Mouse (Mus musculus): ENCODE measurements at regions not wholly inside any gene's neighbourhood (a gene's known extent, or its start where the extent isn't known, plus 50 kb on each side); places are given as distances from the start of the nearest gene placed in this dataset.
"Not testable (repeated sequence)": the region's sequence is repeated elsewhere in the genome, so short reads cannot be mapped to it uniquely, and the experiment has no call there.

DNA sequence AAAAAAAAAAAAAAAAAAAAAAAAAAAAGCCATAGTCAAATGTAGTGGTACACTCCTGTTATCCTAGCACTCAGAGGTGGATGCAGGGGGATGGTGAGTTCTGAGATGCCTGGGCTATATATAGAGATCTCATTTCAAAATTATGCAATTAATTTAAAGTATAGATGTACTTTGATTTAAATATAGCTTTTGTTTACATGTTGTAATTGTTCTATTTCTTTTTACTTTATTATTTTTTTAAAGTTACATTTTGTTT is 78.8 kb upstream of the Med13l start:
- Histone ChIP-seq H3K36me3 (ENCODE audit: control insufficient read depth, insufficient read depth, low read length) (no peaks in the 10 kb centered on the region), H3K27me3 (ENCODE audit: control insufficient read depth, insufficient read depth, low read length) (no peaks in the 10 kb centered on the region), H3K4me2 (ENCODE audit: low read depth, low read length) (no peak overlapping the region), H3K27ac (ENCODE audit: low read depth, low read length) (no peak overlapping the region), H3K9me3 (ENCODE audit: control insufficient read depth, low read length) (no peaks in the 10 kb centered on the region), H3K9ac (replicated peaks; ENCODE audit: low read depth, low read length) (no peak overlapping the region), H3K4me3 (ENCODE audit: low read depth, low read length) (no peak overlapping the region), H3K4me1 (ENCODE audit: control insufficient read depth, insufficient read depth, low read length) (no peaks in the 10 kb centered on the region)
- ATAC-seq (ENCODE audit: low read depth) = no peak

DNA sequence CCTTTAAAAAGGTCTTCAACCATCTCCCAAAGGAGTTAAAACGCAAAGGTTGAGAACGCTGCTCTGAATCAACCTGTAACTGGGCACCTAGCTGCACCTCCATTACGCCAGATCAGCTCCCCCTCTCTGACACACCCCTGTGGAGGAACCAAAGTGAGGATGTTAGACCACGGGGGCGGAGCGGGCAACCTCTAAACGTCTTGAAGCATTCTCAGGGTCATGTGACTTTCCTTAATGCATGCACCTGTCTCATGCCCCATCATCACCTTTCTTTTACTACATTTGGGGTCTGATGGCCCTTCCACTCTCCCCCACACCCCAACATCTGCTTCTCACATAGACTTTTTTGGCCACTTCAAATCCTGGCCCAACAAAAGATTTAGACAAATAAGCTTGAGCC is 77.9 kb upstream of the Med13l start:
- H3K9me3 ChIP-seq (ENCODE audit: control insufficient read depth, low read length) = no peaks in the 10 kb centered on the region
- no peak overlapping the region for H3K9ac ChIP-seq (replicated peaks; ENCODE audit: low read depth, low read length)
- H3K4me3 ChIP-seq (ENCODE audit: low read depth, low read length) = no peak overlapping the region
- H3K4me2 ChIP-seq (ENCODE audit: low read depth, low read length) = no peak overlapping the region
- H3K27me3 ChIP-seq (ENCODE audit: control insufficient read depth, insufficient read depth, low read length) = no peaks in the 10 kb centered on the region
- H3K4me1 ChIP-seq (ENCODE audit: control insufficient read depth, insufficient read depth, low read length) = no peaks in the 10 kb centered on the region
- ATAC-seq (ENCODE audit: low read depth) = no peak
- no peak overlapping the region for H3K27ac ChIP-seq (ENCODE audit: low read depth, low read length)
- WGBS = 50% methylated on average over 7 of the region's 7 CpGs
- no peaks in the 10 kb centered on the region for H3K36me3 ChIP-seq (ENCODE audit: control insufficient read depth, insufficient read depth, low read length)

DNA sequence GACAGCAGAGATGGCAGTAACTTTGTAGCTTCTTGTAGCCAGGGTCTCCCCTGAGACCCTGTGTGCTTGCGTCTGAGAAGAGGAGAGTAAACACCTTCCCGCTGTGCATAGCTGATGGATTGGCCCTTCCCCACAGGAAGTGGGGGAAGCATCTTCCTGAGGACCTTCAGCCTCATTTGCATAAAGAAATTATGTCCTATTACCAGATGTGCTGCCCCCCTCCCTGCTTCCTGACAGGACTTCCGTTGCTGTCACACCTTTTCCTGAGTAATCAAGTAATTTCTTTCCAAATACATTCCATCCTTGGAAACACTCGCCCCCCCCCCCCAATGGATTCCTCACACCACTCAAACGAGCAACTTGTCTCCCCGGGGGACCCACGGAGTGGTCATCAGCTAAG is 77.5 kb upstream of the Med13l start:
- no peak for ATAC-seq (ENCODE audit: low read depth)
- H3K4me3 ChIP-seq (ENCODE audit: low read depth, low read length) = no peak overlapping the region

DNA sequence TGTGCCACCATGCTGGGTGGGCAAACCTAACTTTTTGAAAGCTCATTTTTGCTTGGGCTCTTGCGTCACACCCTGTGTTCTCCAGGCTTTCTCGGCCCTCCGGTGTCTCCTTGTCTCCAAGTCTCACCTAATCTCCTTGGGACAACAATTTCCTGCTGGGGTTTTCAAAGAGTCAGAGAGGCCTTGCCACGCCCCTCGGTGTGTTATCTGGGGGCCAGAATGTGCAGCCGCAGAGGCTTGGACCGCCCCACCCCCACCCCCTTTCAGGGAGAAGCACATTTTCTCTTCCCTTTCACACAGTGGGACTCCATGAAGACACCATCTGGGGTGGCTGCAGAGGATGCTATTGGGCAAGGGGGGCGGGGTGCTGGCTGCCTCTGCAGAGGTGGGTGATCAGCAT is 76.9 kb upstream of the Med13l start:
- H3K27me3 ChIP-seq (ENCODE audit: control insufficient read depth, insufficient read depth, low read length) = no peaks in the 10 kb centered on the region
- ATAC-seq (ENCODE audit: low read depth) = no peak
- 12% methylated on average over 8 of the region's 8 CpGs for WGBS
- H3K27ac ChIP-seq (ENCODE audit: low read depth, low read length) = no peak overlapping the region
- H3K36me3 ChIP-seq (ENCODE audit: control insufficient read depth, insufficient read depth, low read length) = no peaks in the 10 kb centered on the region
- H3K4me3 ChIP-seq (ENCODE audit: low read depth, low read length) = no peak overlapping the region
- no peak overlapping the region for H3K4me2 ChIP-seq (ENCODE audit: low read depth, low read length)
- no peak overlapping the region for H3K9ac ChIP-seq (replicated peaks; ENCODE audit: low read depth, low read length)
- no peaks in the 10 kb centered on the region for H3K9me3 ChIP-seq (ENCODE audit: control insufficient read depth, low read length)
- H3K4me1 ChIP-seq (ENCODE audit: control insufficient read depth, insufficient read depth, low read length) = no peaks in the 10 kb centered on the region

More for the DNA sequence above, 77.5 kb upstream of the Med13l start:
- H3K4me1 ChIP-seq (ENCODE audit: control insufficient read depth, insufficient read depth, low read length) = no peaks in the 10 kb centered on the region
- H3K9ac ChIP-seq (replicated peaks; ENCODE audit: low read depth, low read length) = no peak overlapping the region
- H3K4me2 ChIP-seq (ENCODE audit: low read depth, low read length) = no peak overlapping the region
- no peaks in the 10 kb centered on the region for H3K36me3 ChIP-seq (ENCODE audit: control insufficient read depth, insufficient read depth, low read length)
- no peaks in the 10 kb centered on the region for H3K9me3 ChIP-seq (ENCODE audit: control insufficient read depth, low read length)
- H3K27ac ChIP-seq (ENCODE audit: low read depth, low read length) = no peak overlapping the region
- 10% methylated on average over 7 of the region's 7 CpGs for whole genome bisulfite sequencing
- H3K27me3 ChIP-seq (ENCODE audit: control insufficient read depth, insufficient read depth, low read length) = no peaks in the 10 kb centered on the region

DNA sequence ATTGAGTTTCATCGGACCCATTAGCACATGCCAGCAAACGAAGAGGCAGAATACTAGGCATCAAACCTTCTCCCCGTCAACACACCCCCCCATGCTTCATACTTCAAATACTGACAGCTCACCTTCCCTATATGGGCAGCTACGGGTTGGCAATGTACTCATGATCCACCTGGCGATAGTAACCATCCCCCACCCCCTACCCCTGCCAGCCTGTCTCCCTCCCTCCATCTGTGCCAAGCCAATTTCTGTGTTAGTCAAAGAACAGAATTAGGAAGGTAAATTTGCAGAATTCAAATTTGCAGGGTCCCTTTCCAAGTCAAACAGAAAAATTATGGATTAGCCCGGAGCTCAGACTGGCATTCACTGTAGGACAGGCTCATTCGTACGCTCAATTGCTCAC is 75.3 kb upstream of the Med13l start:
- Histone ChIP-seq H3K27ac (ENCODE audit: low read depth, low read length) (no peak overlapping the region), H3K27me3 (ENCODE audit: control insufficient read depth, insufficient read depth, low read length) (no peaks in the 10 kb centered on the region), H3K4me2 (ENCODE audit: low read depth, low read length) (no peak overlapping the region), H3K36me3 (ENCODE audit: control insufficient read depth, insufficient read depth, low read length) (no peaks in the 10 kb centered on the region), H3K9ac (replicated peaks; ENCODE audit: low read depth, low read length) (no peak overlapping the region), H3K4me1 (ENCODE audit: control insufficient read depth, insufficient read depth, low read length) (no peaks in the 10 kb centered on the region), H3K4me3 (ENCODE audit: low read depth, low read length) (no peak overlapping the region), H3K9me3 (ENCODE audit: control insufficient read depth, low read length) (no peaks in the 10 kb centered on the region)
- no peak for ATAC-seq (ENCODE audit: low read depth)
- 92% methylated on average over 8 of the region's 8 CpGs for WGBS

DNA sequence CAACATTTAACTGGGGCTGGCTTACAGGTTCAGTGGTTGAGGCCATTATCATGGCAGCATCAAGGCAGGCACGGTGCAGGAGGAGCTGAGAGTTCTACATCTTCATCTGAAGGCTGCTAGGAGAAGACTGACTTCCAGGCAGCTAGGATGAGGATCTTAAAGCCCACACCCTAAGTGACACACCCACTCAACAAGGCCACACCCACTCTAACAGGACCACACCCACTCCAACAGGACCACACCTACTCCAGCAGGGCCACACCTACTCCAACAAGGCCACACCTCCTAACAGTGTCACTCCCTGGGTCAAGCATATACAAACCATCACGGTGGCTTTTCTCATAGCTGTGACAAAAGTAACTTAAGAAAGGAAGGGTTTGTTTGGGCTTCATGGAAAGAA is 68.0 kb upstream of the Med13l start:
- ATAC-seq (ENCODE audit: low read depth); H3K4me1 ChIP-seq (ENCODE audit: control insufficient read depth, insufficient read depth, low read length): not testable (repeated sequence)

DNA sequence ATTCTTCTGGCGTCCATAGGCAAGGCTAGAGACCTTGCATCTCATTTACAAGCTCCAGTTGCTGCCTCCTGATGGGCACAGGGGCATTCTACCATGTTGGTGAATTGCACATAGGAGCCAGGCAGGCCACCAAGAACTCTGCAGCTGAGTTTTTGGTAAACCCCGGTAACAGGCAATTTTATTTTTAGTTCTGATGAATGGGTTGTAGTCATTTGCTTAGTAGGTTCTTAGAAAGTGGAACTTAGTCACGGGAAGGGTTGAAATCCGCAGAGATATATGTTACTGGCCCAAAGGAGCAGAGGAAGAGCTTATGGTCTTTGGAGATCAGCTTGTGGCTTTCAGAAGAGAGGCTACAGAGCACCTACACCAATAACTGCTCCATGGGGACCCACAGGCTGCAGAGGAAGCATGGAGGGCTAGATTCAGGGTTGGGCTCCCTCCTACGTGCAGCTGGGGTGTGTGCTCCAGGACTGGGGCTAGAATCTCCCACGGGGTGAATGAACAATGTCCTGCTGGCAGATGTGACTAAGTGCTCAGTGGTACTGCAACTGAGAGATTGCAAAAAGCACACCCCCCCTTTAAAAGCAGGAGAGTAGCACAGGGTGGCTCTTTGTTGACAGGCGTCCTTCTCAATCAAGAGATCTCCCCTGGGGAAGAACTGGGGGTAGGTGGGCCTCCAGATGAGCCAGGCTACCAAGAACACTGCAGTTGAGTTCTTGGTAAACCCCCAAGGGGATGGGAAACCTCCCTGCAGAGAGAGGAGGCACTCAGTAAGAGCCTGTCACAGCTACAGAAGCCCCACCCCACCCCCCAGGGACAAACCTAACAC is 65.6 kb upstream of the Med13l start:
- no peaks in the 10 kb centered on the region for H3K27me3 ChIP-seq (ENCODE audit: control insufficient read depth, insufficient read depth, low read length)
- H3K27ac ChIP-seq (ENCODE audit: low read depth, low read length) = no peak overlapping the region
- H3K9ac ChIP-seq (replicated peaks; ENCODE audit: low read depth, low read length) = no peak overlapping the region
- H3K4me1 ChIP-seq (ENCODE audit: control insufficient read depth, insufficient read depth, low read length) = no peaks in the 10 kb centered on the region
- no peaks in the 10 kb centered on the region for H3K9me3 ChIP-seq (ENCODE audit: control insufficient read depth, low read length)
- WGBS = 64% methylated on average over 7 of the region's 7 CpGs
- ATAC-seq (ENCODE audit: low read depth) = no peak
- H3K36me3 ChIP-seq (ENCODE audit: control insufficient read depth, insufficient read depth, low read length) = no peaks in the 10 kb centered on the region
- H3K4me2 ChIP-seq (ENCODE audit: low read depth, low read length) = no peak overlapping the region
- no peak overlapping the region for H3K4me3 ChIP-seq (ENCODE audit: low read depth, low read length)

More for the DNA sequence above, 68.0 kb upstream of the Med13l start:
- not testable (repeated sequence) for H3K36me3 ChIP-seq (ENCODE audit: control insufficient read depth, insufficient read depth, low read length); H3K27me3 ChIP-seq (ENCODE audit: control insufficient read depth, insufficient read depth, low read length); H3K27ac ChIP-seq (ENCODE audit: low read depth, low read length); H3K9ac ChIP-seq (replicated peaks; ENCODE audit: low read depth, low read length); H3K9me3 ChIP-seq (ENCODE audit: control insufficient read depth, low read length); H3K4me2 ChIP-seq (ENCODE audit: low read depth, low read length); H3K4me3 ChIP-seq (ENCODE audit: low read depth, low read length)
- 85% methylated on average over 2 of the region's 2 CpGs for whole genome bisulfite sequencing

DNA sequence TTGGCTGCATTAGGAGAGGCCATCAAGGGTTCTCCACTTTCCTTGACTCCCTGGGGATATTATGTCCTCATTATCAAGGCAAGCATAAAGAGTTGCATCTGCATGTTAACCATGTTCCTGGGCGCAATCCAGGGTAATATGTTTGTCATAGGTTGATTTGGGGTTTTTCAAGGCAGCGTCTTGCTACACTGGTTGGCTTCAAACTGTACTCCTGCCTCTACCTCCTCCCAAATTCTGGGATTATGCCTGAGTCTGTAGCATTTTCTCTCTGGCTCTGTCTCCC is 65.1 kb upstream of the Med13l start:
- H3K4me3 ChIP-seq (ENCODE audit: low read depth, low read length) = no peak overlapping the region
- no peaks in the 10 kb centered on the region for H3K9me3 ChIP-seq (ENCODE audit: control insufficient read depth, low read length)
- no peak overlapping the region for H3K4me2 ChIP-seq (ENCODE audit: low read depth, low read length)
- WGBS = 65% methylated on average over 2 of the region's 2 CpGs
- H3K4me1 ChIP-seq (ENCODE audit: control insufficient read depth, insufficient read depth, low read length) = no peaks in the 10 kb centered on the region
- H3K27ac ChIP-seq (ENCODE audit: low read depth, low read length) = no peak overlapping the region
- no peaks in the 10 kb centered on the region for H3K27me3 ChIP-seq (ENCODE audit: control insufficient read depth, insufficient read depth, low read length)
- no peak overlapping the region for H3K9ac ChIP-seq (replicated peaks; ENCODE audit: low read depth, low read length)
- ATAC-seq (ENCODE audit: low read depth) = no peak
- no peaks in the 10 kb centered on the region for H3K36me3 ChIP-seq (ENCODE audit: control insufficient read depth, insufficient read depth, low read length)

DNA sequence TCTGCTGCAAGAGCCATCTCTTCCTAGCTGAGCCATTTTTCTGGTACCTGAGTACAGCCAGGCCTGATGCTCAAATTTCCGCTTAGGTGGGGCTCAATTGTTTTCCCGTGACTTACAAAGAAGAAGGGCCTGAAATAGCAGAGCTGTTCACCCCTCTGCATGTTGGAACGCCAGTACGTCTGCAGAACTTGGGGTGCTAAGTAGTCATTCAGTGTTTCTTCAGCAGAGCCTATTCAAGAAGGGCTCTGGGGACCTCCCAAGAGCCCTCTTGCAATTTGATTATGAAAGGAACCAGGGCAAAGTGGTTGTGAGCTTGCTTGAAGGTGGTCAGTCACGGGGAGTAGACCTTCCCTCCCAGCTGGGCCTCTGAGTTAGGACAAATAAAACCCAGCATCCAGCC is 58.9 kb upstream of the Med13l start:
- H3K36me3 ChIP-seq (ENCODE audit: control insufficient read depth, insufficient read depth, low read length) = no peaks in the 10 kb centered on the region
- no peak overlapping the region for H3K9ac ChIP-seq (replicated peaks; ENCODE audit: low read depth, low read length)
- no peaks in the 10 kb centered on the region for H3K9me3 ChIP-seq (ENCODE audit: control insufficient read depth, low read length)
- H3K27me3 ChIP-seq (ENCODE audit: control insufficient read depth, insufficient read depth, low read length) = no peaks in the 10 kb centered on the region
- WGBS = 73% methylated on average over 5 of the region's 5 CpGs
- no peaks in the 10 kb centered on the region for H3K4me1 ChIP-seq (ENCODE audit: control insufficient read depth, insufficient read depth, low read length)
- no peak overlapping the region for H3K4me2 ChIP-seq (ENCODE audit: low read depth, low read length)
- no peak overlapping the region for H3K4me3 ChIP-seq (ENCODE audit: low read depth, low read length)
- ATAC-seq (ENCODE audit: low read depth) = no peak
- H3K27ac ChIP-seq (ENCODE audit: low read depth, low read length) = no peak overlapping the region

DNA sequence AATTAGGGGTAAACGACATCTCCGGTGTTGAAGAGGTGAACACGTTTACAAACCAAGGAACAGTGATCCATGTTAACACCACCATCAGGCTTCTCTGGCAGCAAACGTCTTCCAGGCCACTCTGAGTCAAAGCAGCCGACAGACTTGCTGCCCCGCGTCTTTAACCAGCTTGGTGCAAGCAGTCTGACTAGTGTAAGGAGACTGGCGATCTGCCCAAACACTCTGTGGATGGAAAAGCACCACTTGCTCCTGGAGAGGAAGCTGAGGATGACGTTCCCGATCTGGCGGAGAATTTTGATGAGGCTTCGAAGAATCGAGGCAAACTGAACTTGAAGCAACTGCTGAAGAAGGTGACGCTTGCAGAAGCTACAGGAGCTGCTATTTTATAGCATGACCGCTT is 57.5 kb upstream of the Med13l start:
- Histone ChIP-seq H3K27ac (ENCODE audit: low read depth, low read length) (no peak overlapping the region), H3K36me3 (ENCODE audit: control insufficient read depth, insufficient read depth, low read length) (no peaks in the 10 kb centered on the region), H3K9ac (replicated peaks; ENCODE audit: low read depth, low read length) (no peak overlapping the region), H3K4me3 (ENCODE audit: low read depth, low read length) (no peak overlapping the region), H3K9me3 (ENCODE audit: control insufficient read depth, low read length) (no peaks in the 10 kb centered on the region), H3K4me1 (ENCODE audit: control insufficient read depth, insufficient read depth, low read length) (no peaks in the 10 kb centered on the region), H3K4me2 (ENCODE audit: low read depth, low read length) (no peak overlapping the region), H3K27me3 (ENCODE audit: control insufficient read depth, insufficient read depth, low read length) (no peaks in the 10 kb centered on the region)
- no peak for ATAC-seq (ENCODE audit: low read depth)
- WGBS = 68% methylated on average over 15 of the region's 15 CpGs
